Mouse (Mus musculus): ENCODE measurements around the gene Sp100.
"Not testable (repeated sequence)": the region's sequence is repeated elsewhere in the genome, so short reads cannot be mapped to it uniquely, and the experiment has no call there.

DNA sequence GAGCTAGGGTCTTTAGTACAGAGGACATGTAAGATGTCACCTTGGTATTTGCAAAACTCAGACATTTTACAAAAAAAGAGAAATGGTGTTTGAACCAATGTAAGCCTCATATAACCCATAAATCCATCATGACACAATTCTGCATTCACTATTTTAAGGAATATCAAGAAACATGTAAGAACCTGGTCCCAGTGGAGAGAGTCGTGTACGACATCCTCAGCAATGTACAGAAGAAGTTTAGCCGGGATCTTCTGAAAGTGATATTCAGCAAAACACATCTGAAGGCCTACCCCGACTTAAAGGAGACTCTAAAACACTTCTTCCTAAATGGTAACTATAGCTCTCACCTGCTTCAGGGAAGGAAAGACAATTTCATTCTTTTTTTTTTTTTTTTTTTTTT is 39.2 kb upstream of the Sp100 start:
- TF ChIP-seq CTCF (IDR thresholded peaks at IDR 0.05; ENCODE audit: low read depth, low read length); POLR2A (IDR thresholded peaks at IDR 0.05; ENCODE audit: borderline replicate concordance, low read depth, low read length): not testable (repeated sequence)

Measured in bone marrow macrophage, adult 2 months (primary cell).